Mouse (Mus musculus): ENCODE measurements around the gene Cd3d. TPM values are rescaled to one million over a fixed set of nuclear protein-coding genes. Genes with fewer than 3 reads are reported as not detected.

The Cd3d gene
- polyA plus RNA-seq, 1 experiment from 2014 or later, result not detected

Other genes starting within 250 kb of the Cd3d start
- gene Phldb1, start 246.6 kb upstream of the Cd3d start, polyA plus RNA-seq (2015; fragmentation: Nextera tagmentation; extraction: Ambion mirVana), result 38.6 and 39.0 TPM in 2 replicates
- 191 and 195 TPM in 2 replicates for gene Arcn1, start 213.9 kb upstream of the Cd3d start, polyA plus RNA-seq (2015; fragmentation: Nextera tagmentation; extraction: Ambion mirVana)
- 107 and 125 TPM in 2 replicates for gene Ift46, start 213.9 kb upstream of the Cd3d start, polyA plus RNA-seq (2015; fragmentation: Nextera tagmentation; extraction: Ambion mirVana)
- 2.5 and 2.6 TPM in 2 replicates for gene Tmem25, start 182.5 kb upstream of the Cd3d start, polyA plus RNA-seq (2015; fragmentation: Nextera tagmentation; extraction: Ambion mirVana)
- gene Ttc36, start 178.7 kb upstream of the Cd3d start, polyA plus RNA-seq (2015; fragmentation: Nextera tagmentation; extraction: Ambion mirVana), result 0.31 TPM in 1 of 2 replicates, not detected in the other
- 15.6 and 17.7 TPM in 2 replicates for gene Kmt2a, start 100.5 kb upstream of the Cd3d start, polyA plus RNA-seq (2015; fragmentation: Nextera tagmentation; extraction: Ambion mirVana)
- gene Atp5l, start 61.0 kb upstream of the Cd3d start, polyA plus RNA-seq (2015; fragmentation: Nextera tagmentation; extraction: Ambion mirVana), result 655 and 705 TPM in 2 replicates
- gene Ube4a, start 16.2 kb upstream of the Cd3d start, polyA plus RNA-seq (2015; fragmentation: Nextera tagmentation; extraction: Ambion mirVana), result 23.6 and 25.7 TPM in 2 replicates
- gene Cd3g, start 1.4 kb upstream of the Cd3d start, polyA plus RNA-seq (2015; fragmentation: Nextera tagmentation; extraction: Ambion mirVana), result 0.29 and 0.33 TPM in 2 replicates
- gene Cd3e, start 27.8 kb downstream of the Cd3d start, polyA plus RNA-seq (2015; fragmentation: Nextera tagmentation; extraction: Ambion mirVana), result 0.11 and 0.23 TPM in 2 replicates
- gene Mpzl2, start 58.0 kb downstream of the Cd3d start, polyA plus RNA-seq (2015; fragmentation: Nextera tagmentation; extraction: Ambion mirVana), result 28.1 and 35.4 TPM in 2 replicates
- gene Mpzl3, start 73.4 kb downstream of the Cd3d start, polyA plus RNA-seq (2015; fragmentation: Nextera tagmentation; extraction: Ambion mirVana), result 8.4 and 9.0 TPM in 2 replicates
- 0.41 and 0.77 TPM in 2 replicates for gene Jaml, start 97.4 kb downstream of the Cd3d start, polyA plus RNA-seq (2015; fragmentation: Nextera tagmentation; extraction: Ambion mirVana)
- gene Scn2b, start 136.0 kb downstream of the Cd3d start, polyA plus RNA-seq (2015; fragmentation: Nextera tagmentation; extraction: Ambion mirVana), result 4.1 and 4.4 TPM in 2 replicates
- 1.00 and 1.6 TPM in 2 replicates for gene Scn4b, start 156.6 kb downstream of the Cd3d start, polyA plus RNA-seq (2015; fragmentation: Nextera tagmentation; extraction: Ambion mirVana)
- gene BC049352, start 200.2 kb downstream of the Cd3d start, polyA plus RNA-seq (2015; fragmentation: Nextera tagmentation; extraction: Ambion mirVana), result 5.4 and 6.7 TPM in 2 replicates
- 14.1 and 16.6 TPM in 2 replicates for gene Tmprss4, start 222.3 kb downstream of the Cd3d start, polyA plus RNA-seq (2015; fragmentation: Nextera tagmentation; extraction: Ambion mirVana)